Mouse (Mus musculus): Measurements from ENCODE around the gene Afap1l2. TPM values are rescaled to one million over a fixed set of nuclear protein-coding genes. Genes with fewer than 3 reads are reported as not detected.

Afap1l2 gene
- polyA plus RNA-seq, 1 experiment = 9.2 TPM

DNA sequence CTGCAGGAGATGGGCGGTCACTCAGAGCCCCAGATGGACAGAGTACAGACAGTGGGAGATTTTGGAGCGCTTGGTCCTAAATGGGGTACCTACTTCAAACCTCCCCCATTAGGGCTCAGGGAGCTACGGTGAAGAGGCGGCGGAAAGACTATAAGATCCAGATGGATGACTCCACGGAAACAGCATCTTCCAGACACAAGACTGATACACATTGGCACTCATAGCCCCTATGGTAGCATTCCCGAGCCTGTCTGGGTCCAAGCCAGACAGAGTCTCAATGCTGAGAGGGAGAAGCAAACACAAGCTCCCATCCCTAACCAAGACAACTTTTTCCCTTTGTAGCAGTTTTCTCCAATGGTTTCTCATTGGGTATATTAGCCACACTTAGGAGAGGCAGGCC lies 57.2 kb downstream of the Afap1l2 start:
- no peaks in the 10 kb centered on the region for H3K36me3 ChIP-seq (ENCODE audit: control insufficient read depth, insufficient read depth, low read length)
- no peak overlapping the region for H3K4me3 ChIP-seq (ENCODE audit: insufficient read depth, low read depth, low read length)
- peaks cover 3% of the 10 kb centered on the region; the same call in 1 of the 2 replicates for H3K4me1 ChIP-seq (ENCODE audit: control insufficient read depth, insufficient read depth, low read length)
- WGBS = 88% methylated on average over 7 of the region's 7 CpGs
- TF ChIP-seq CTCF (conservative IDR thresholded peaks at IDR 0.05; ENCODE audit: insufficient read depth, insufficient read length, low read depth, low read length) (no peak), POLR2A (IDR thresholded peaks at IDR 0.05; ENCODE audit: low read depth, low read length) (no peak)
- no peak overlapping the region for H3K27ac ChIP-seq (ENCODE audit: insufficient read depth, low read depth, low read length)
- no peak for DNase-seq
- H3K27me3 ChIP-seq (replicated peaks; ENCODE audit: control insufficient read depth, insufficient read depth, low read length) = no peaks in the 10 kb centered on the region

DNA sequence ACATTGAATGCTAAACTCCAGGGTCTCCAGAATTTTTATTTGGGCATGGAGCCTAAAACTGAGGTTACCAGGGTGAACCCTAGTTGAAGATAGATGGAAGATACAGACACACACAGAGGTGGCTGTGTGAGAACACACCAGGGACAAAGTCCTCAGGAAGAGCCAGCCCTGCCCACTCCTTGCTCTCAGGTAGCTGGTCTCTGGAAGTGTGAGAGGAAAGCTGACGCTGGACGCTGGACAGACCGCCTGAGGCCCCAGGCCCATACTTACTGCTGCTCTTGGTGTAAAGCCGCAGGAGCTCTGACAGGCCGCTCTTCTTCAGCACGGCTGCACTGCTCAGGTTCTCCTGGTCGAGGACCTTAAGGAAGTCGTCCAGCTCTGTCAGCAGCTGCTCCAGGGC lies 58.2 kb downstream of the Afap1l2 start:
- H3K4me3 ChIP-seq (ENCODE audit: insufficient read depth, low read depth, low read length) = no peak overlapping the region
- H3K4me1 ChIP-seq (ENCODE audit: control insufficient read depth, insufficient read depth, low read length) = peaks cover 3% of the 10 kb centered on the region; the same call in 1 of the 2 replicates
- H3K27me3 ChIP-seq (replicated peaks; ENCODE audit: control insufficient read depth, insufficient read depth, low read length) = no peaks in the 10 kb centered on the region
- DNase-seq = peak; percentile 48
- 59% methylated on average over 8 of the region's 8 CpGs for WGBS
- no peak overlapping the region for H3K27ac ChIP-seq (ENCODE audit: insufficient read depth, low read depth, low read length)
- TF ChIP-seq POLR2A (IDR thresholded peaks at IDR 0.05; ENCODE audit: low read depth, low read length) (no peak), CTCF (conservative IDR thresholded peaks at IDR 0.05; ENCODE audit: insufficient read depth, insufficient read length, low read depth, low read length) (no peak)
- no peaks in the 10 kb centered on the region for H3K36me3 ChIP-seq (ENCODE audit: control insufficient read depth, insufficient read depth, low read length)

DNA sequence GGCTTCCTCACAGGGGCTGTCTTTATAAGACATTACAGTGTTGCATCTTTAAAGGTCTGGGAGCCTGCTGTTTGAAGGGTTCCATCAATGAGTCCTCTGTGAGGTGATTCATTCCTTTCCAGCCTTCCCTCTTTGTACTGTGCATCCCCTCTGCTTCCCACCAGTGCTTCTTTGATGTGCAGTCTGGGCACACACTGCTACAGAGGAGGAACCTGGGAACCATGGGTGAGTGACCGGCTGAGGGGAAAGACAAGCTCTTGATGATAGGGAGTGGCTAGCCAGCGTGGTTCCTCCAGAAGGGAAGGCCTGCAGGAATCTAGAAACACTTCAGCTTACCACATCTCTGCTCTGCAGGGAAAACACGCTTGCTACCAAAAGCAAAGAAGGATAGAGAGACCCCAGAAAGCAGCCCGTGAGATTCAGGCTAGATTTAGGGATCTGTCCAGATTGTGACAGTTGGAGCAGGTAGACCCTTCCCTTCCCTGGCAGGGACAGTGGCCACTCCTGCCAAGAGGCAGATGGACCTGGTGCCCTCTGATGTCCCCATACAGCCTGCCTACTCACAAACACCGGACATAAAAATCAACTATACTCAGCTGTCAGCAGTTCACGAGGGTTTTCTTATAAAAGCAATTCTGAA lies 59.9 kb downstream of the Afap1l2 start:
- no peak overlapping the region for H3K27ac ChIP-seq (ENCODE audit: insufficient read depth, low read depth, low read length)
- TF ChIP-seq CTCF (conservative IDR thresholded peaks at IDR 0.05; ENCODE audit: insufficient read depth, insufficient read length, low read depth, low read length) (no peak), POLR2A (IDR thresholded peaks at IDR 0.05; ENCODE audit: low read depth, low read length) (no peak)
- WGBS = 66% methylated on average over 6 of the region's 6 CpGs

DNA sequence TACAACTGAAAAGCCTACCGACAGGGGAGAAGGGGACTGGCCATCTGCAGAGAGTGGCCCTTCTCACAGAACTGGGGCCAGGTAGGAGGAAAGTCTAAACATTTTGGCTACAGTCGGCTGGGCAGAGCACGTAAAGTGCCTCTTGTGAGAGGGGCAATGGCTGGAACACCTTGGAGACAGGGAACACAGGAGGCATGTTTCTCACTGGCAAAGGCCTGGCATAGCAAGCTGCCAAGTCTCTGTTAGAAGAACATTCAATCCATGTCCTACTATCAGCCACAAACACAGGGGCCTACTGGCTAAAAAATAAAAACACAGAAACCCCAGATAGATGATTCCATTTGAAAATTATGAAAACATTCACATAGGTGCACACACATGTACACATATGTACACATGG lies 61.3 kb downstream of the Afap1l2 start:
- no peak for TF ChIP-seq POLR2A (IDR thresholded peaks at IDR 0.05; ENCODE audit: low read depth, low read length)
- Histone ChIP-seq H3K4me3 (ENCODE audit: insufficient read depth, low read depth, low read length) (no peak overlapping the region), H3K4me1 (ENCODE audit: control insufficient read depth, insufficient read depth, low read length) (peaks cover 3% of the 10 kb centered on the region; the same call in 1 of the 2 replicates), H3K27me3 (replicated peaks; ENCODE audit: control insufficient read depth, insufficient read depth, low read length) (no peaks in the 10 kb centered on the region), H3K27ac (ENCODE audit: insufficient read depth, low read depth, low read length) (no peak overlapping the region), H3K36me3 (ENCODE audit: control insufficient read depth, insufficient read depth, low read length) (no peaks in the 10 kb centered on the region)
- DNase-seq = peak; percentile 61
- 64% methylated on average over 3 of the region's 3 CpGs for WGBS

More for the DNA sequence above, 59.9 kb downstream of the Afap1l2 start:
- H3K4me1 ChIP-seq (ENCODE audit: control insufficient read depth, insufficient read depth, low read length) = peaks cover 3% of the 10 kb centered on the region; the same call in 1 of the 2 replicates
- DNase-seq = no peak
- no peak overlapping the region for H3K4me3 ChIP-seq (ENCODE audit: insufficient read depth, low read depth, low read length)
- H3K36me3 ChIP-seq (ENCODE audit: control insufficient read depth, insufficient read depth, low read length) = no peaks in the 10 kb centered on the region
- no peaks in the 10 kb centered on the region for H3K27me3 ChIP-seq (replicated peaks; ENCODE audit: control insufficient read depth, insufficient read depth, low read length)

DNA sequence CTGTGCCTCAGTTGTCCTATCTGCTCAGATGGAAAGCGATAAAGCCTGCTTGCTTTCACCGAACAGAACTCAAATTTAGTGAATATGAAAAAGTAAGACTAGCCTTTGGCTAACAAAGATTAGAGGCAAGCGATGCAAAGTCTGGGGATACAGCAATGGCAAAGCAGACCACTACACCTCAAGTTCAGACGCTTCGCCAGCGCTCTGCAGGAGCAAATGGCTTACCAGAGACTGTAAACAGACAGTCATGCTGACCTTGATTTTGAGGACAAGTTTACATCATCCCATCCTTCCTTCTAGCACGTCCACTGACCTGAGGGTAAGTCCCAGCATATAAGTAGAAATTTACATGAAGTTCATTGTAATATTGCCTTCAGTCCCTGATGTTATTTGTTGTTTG lies 61.8 kb downstream of the Afap1l2 start:
- 98% methylated on average over 7 of the region's 7 CpGs for WGBS

DNA sequence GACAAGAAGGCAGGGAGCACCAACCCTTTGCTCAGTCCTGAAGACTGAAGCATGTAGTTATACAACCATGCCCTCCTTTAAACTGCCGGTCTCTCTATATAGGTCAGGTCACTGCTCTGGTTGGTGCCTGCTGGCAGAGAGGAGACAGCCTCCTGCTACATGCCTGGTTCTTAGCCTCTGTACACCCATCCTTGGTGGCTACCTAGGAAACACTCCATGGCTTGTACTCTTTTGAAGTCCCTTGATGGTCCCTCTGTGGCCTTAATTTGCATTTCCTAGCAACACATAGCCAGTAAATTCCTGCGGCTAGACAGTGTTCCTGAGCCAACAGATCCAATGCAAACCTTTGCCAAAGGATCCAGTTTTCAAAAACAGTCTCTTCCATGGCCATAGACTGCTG lies 62.4 kb downstream of the Afap1l2 start:
- H3K27ac ChIP-seq (ENCODE audit: insufficient read depth, low read depth, low read length) = 0 out of 2 replicates have a peak overlapping the region, but pooled peaks have one; percentile 41
- no peak for DNase-seq
- no peak for TF ChIP-seq CTCF (conservative IDR thresholded peaks at IDR 0.05; ENCODE audit: insufficient read depth, insufficient read length, low read depth, low read length)
- no peak for TF ChIP-seq POLR2A (IDR thresholded peaks at IDR 0.05; ENCODE audit: low read depth, low read length)
- no peaks in the 10 kb centered on the region for H3K27me3 ChIP-seq (replicated peaks; ENCODE audit: control insufficient read depth, insufficient read depth, low read length)
- peaks cover 3% of the 10 kb centered on the region; the same call in 1 of the 2 replicates for H3K4me1 ChIP-seq (ENCODE audit: control insufficient read depth, insufficient read depth, low read length)
- H3K36me3 ChIP-seq (ENCODE audit: control insufficient read depth, insufficient read depth, low read length) = no peaks in the 10 kb centered on the region
- WGBS = 62% methylated on average over 2 of the region's 2 CpGs
- H3K4me3 ChIP-seq (ENCODE audit: insufficient read depth, low read depth, low read length) = no peak overlapping the region

More for the DNA sequence above, 61.8 kb downstream of the Afap1l2 start:
- TF ChIP-seq POLR2A (IDR thresholded peaks at IDR 0.05; ENCODE audit: low read depth, low read length) = no peak
- TF ChIP-seq CTCF (conservative IDR thresholded peaks at IDR 0.05; ENCODE audit: insufficient read depth, insufficient read length, low read depth, low read length) = no peak
- no peaks in the 10 kb centered on the region for H3K27me3 ChIP-seq (replicated peaks; ENCODE audit: control insufficient read depth, insufficient read depth, low read length)
- H3K27ac ChIP-seq (ENCODE audit: insufficient read depth, low read depth, low read length) = no peak overlapping the region
- DNase-seq = no peak
- H3K4me1 ChIP-seq (ENCODE audit: control insufficient read depth, insufficient read depth, low read length) = peaks cover 3% of the 10 kb centered on the region; the same call in 1 of the 2 replicates
- no peaks in the 10 kb centered on the region for H3K36me3 ChIP-seq (ENCODE audit: control insufficient read depth, insufficient read depth, low read length)
- no peak overlapping the region for H3K4me3 ChIP-seq (ENCODE audit: insufficient read depth, low read depth, low read length)

DNA sequence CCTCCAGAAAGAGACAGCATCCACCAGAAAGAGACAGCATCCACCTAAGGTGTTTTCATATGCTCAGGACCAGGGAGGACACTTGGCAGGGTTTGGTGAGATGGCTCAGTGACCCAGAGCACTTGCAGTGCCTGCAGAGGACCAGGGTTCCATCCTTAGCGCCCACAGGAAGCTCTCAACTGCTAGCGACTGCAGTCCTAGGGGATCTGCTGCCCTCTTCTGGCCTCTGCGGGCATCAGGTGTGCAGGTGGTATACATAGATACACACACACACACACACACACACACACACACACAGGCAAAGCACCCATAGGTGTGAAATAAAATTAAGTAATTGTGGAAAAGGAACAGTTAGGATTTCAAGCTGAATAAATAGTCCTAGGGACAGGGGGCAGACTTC lies 63.2 kb downstream of the Afap1l2 start:
- Histone ChIP-seq H3K4me3 (ENCODE audit: insufficient read depth, low read depth, low read length) (no peak overlapping the region), H3K27me3 (replicated peaks; ENCODE audit: control insufficient read depth, insufficient read depth, low read length) (no peaks in the 10 kb centered on the region), H3K27ac (ENCODE audit: insufficient read depth, low read depth, low read length) (peak overlapping the region; percentile 43), H3K36me3 (ENCODE audit: control insufficient read depth, insufficient read depth, low read length) (no peaks in the 10 kb centered on the region), H3K4me1 (ENCODE audit: control insufficient read depth, insufficient read depth, low read length) (no peaks in the 10 kb centered on the region)
- TF ChIP-seq CTCF (conservative IDR thresholded peaks at IDR 0.05; ENCODE audit: insufficient read depth, insufficient read length, low read depth, low read length) = no peak
- no peak for TF ChIP-seq POLR2A (IDR thresholded peaks at IDR 0.05; ENCODE audit: low read depth, low read length)
- no peak for DNase-seq
- 97% methylated on average over 3 of the region's 3 CpGs for WGBS
